Mouse (Mus musculus): ENCODE measurements around the gene Casq1.
"Not testable (repeated sequence)": the region's sequence is repeated elsewhere in the genome, so short reads cannot be mapped to it uniquely, and the experiment has no call there.

The Casq1 gene

DNA sequence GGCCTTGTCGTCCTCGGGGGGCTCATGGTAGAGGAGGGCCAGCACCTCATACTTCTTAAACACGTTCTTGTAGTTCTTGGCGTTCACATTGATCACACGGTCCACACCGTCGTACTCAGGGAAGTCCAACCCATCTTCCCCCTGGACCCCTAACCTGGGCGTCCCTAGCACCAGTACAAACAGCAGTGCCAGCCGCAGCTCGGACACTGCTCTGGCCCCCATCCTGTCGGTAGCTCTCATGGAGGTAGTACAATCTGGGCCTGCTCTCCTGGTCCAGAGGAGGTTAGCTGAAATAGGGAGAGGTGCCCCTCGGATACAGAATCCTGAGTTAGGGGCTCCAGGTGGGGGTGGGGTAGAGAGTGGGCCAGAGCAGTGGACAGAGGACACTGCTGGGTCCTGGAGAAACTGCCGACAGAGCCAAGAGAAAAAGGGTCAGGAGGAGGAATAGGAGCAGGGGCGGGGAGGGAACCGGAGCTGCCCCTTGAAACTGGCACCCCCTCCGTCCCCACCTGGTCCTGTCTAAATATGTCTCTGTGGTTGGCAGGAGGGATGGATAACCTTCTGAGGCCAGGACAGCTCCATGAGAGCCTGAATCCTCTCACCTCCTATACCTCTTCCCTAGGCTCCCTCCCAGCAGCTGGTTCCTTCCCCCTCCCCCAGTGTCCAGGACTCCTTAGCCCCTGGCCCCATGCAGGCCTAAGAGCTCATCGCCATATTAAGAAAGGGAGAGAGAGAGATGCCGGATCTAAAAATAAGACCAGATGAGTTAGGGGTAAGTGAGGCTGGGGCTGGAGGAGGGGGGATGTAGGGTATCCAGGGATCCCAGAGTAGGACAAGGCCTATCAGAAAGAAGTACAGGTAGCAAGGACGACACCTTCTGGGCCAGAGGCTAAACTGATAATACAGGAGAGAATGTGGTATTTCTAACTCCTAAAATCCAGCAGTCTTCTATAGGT, at the start of gene Casq1:
Gene Casq1, minus strand, starts transcription at position 418 of the 956 bp plus-strand sequence.
- no peak for DNase-seq (ENCODE audit: low spot score in 2 of 2)

DNA sequence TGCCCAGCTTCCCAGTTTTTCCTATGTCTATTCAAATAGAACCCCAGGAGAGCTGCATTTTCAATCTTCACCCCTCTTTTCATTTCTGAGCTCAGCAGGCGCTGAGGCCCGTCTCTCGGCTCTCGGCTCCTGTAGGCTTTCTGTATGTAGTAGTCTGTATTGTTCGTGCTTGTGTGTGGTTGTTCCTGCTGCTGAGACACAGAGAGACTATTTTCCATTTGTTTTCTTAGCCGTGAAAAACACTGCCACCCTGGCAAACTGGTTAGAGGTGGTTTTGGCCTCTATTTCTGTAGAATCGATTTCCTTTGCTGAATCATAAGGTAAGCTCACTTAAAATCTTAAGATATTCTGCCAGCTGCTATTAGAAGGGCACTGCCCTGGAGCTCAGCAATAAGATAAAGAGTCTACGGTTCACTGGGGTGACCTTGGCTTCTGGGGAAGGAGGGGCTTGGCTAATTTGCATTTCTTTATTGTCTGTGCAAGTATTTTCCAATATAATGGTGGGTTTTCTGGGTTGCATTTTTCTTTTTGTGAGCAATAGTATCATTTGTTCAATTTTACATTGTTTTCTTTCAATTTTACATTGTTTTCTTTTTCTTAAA, 41.9 kb upstream of the Casq1 start, which contains the start of gene Igsf8:
Gene Igsf8, plus strand, starts transcription at position 165 of the 602 bp plus-strand sequence.
- DNase-seq (ENCODE audit: low spot score in 2 of 2), result no peak

GRCm38 (mm10) chr1:172258314-172258713, 38.6 kb upstream of the Casq1 start, which contains the start of gene Atp1a4:
Gene Atp1a4, minus strand, starts transcription at chr1:172258414.
- DNase-seq (ENCODE audit: low spot score in 2 of 2), result no peak

DNA sequence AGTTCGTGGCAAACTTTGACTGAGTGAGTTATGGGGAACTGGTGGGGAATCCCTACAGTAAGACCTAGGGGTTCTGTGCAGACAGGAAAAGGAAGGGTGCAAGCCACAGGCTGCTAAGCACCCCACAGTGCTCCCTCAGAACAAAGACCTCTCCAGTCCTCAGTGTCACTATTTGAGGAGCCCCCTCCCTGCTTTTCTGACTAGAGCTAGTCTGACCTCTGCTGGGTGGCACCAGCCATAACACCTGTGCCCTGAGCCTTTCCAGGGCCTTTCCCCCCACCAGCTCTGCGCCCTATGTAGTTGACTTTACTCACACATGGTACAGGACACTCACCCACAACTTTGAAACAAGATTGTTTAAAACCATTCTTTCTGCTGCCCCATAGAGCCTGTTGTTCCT, 28.0 kb upstream of the Casq1 start:
- DNase-seq (ENCODE audit: low spot score in 2 of 2), result no peak

DNA sequence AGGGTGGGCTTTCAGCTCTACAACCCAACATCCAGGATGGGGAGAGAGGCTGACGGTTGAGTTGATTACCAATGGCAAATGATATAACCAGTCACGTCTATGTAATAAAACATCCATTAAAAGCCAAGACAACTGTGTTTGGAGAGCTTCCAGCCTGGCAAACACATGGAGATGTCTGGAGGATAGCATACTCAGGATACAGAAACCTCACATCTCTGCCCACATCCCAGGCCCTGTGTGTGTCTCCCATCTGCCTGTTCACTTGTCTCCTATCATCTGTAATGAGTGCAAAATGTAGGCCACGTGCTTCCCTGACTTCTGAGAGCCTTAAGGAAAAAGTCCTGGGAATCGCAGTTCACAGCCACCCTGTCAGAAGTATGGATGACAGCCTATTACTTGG, 27.5 kb upstream of the Casq1 start:
- no peak for DNase-seq (ENCODE audit: low spot score in 2 of 2)

GRCm38 (mm10) chr1:172244645-172245044, 25.0 kb upstream of the Casq1 start:
- not testable (repeated sequence) for DNase-seq (ENCODE audit: low spot score in 2 of 2)

DNA sequence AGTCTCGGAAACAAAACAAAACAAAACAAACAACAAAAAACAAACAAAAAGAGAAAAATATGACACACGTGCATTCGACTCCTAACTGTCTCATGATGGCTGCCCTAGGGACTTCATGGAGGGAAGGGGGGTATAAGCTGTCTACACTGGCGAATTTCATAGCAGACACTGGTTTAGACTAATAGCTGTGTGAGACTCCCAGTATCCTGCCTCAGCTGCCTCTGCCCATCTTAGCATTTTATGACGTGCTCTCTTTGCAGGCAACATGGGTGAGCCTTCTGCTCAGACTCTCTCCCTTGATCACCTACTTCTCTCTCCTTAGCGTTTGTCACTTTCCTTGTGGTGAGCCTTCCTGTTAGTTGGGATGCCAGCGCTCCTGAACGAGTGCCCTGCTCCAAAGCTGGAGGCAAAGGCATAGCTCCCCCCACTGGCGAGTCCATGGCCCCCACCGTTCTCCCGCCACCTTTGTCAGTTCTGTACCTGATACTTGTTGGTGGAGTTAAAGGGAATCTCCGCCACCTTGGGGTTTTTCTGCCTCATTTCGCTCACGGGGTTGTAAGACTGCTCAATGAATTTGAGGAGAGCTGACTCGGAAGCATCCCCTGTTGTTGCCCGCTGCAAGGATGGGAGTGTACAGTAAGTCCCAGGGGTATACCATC, 24.0 kb upstream of the Casq1 start:
- no peak for DNase-seq (ENCODE audit: low spot score in 2 of 2)

DNA sequence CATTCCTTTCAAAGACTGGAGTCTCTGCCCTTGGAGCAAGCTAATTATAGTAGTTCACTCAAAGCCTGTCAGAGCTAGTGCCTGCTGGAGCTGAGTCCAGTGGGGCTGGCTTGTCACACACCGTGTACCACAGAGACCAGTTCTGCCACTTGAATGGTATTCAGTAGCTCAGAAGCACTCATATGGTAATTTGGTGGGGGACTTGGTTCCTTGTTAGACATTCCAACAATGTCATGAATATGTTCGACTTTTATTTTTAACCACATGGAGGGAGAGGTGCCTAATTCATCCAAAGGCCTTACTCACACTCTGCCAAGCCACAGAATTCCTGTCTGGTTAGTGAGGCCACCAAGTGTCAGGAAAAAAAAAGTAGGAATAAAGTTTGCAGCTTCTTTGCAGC, 22.7 kb upstream of the Casq1 start:
- no peak for DNase-seq (ENCODE audit: low spot score in 2 of 2)

GRCm38 (mm10) chr1:172240945-172241708, 21.5 kb upstream of the Casq1 start:
- DNase-seq (ENCODE audit: low spot score in 2 of 2), result no peak

GRCm38 (mm10) chr1:172229215-172229614, 9.5 kb upstream of the Casq1 start:
- DNase-seq (ENCODE audit: low spot score in 2 of 2), result no peak

DNA sequence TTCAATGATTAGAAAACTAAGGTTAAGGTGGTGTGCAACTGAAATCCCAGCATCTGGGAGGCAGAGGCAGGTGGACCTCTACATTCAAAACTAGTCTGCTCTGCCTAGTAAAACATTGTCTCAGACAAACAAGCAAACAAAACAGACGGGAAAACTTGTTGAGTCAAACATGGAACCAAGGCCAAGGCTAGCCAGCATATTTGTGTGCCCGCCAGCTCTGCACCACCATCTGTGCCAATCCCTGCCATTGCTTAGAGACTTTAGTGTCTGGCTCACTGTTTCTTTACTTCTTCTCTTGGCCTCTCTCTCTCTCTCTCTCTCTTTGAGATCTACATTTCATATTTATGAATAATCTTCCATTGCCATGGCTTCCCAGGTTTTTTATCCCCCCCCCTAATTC, 8.5 kb upstream of the Casq1 start:
- DNase-seq (ENCODE audit: low spot score in 2 of 2), result no peak

- DNase-seq (ENCODE audit: low spot score in 2 of 2), result no peak
Measured at GRCm38 (mm10) chr1:172221297-172222063, 1.8 kb upstream of the Casq1 start.

GRCm38 (mm10) chr1:172220414-172220813, 746 bp upstream of the Casq1 start:
- no peak for DNase-seq (ENCODE audit: low spot score in 2 of 2)

GRCm38 (mm10) chr1:172218164-172218910, 1.3 kb downstream of the Casq1 start:
- DNase-seq (ENCODE audit: low spot score in 2 of 2), result no peak

DNA sequence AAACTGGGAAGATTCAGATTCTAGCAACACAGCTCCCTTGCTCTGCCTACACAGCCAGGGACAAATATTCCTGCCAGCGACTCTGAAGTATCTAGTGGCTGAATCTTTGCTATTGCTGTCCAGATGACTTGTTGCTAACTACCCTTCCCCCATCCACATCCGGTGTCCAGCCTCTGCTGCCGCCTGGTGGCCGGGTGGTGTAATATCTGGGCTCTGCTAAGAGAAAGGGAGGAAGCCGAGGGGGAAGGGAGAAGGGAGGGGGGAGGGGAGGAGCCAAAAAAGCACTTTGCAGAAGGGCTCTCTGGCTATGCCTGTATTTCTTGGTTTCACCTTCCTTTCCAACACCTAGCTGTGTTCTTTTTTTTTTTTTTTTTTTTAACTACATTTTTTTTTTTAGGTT, 2.5 kb downstream of the Casq1 start:
- peak; percentile 88 to 96 for DNase-seq (ENCODE audit: low spot score in 2 of 2)

DNA sequence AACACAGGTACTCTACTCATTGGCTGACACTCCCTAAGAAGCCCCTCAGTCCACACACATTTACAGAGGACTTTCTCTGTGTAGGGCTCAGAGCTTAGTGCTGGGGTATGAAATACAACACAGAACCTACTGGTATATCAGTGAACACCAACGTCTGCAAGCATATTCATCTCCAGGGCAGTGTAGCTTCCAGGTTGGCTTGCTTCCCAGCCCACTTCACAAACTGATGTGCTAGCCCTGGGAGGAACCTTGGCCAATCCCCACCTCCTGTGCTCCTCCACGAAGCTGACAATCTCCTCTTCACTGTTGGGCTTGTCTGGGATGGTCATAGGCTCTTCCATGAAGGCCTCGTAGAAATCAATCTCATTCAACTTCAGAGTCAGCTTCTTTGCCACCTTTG, 4.9 kb downstream of the Casq1 start:
- DNase-seq (ENCODE audit: low spot score in 2 of 2), result no peak

GRCm38 (mm10) chr1:172213771-172214170, 5.9 kb downstream of the Casq1 start:
- no peak for DNase-seq (ENCODE audit: low spot score in 2 of 2)

DNA sequence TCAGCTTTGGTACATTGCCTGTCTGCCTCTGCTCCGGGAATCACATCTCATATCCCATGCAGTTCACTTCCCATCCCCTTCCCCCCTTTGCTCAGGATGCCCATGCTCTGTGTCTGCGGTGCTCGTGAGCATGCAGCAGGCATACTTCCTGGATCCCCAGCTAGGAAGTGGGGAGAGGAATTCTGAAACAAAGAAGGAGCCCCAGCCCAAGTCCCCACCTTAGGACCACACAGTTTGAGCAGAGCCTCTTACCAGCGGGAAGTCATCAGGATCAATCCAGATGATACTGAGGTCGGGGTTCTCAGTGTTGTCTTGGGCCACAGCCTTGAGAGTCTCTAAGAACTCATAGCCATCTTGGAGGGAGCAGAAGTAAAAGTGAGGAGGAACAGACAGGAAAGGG, 6.9 kb downstream of the Casq1 start:
- no peak for DNase-seq (ENCODE audit: low spot score in 2 of 2)

DNA sequence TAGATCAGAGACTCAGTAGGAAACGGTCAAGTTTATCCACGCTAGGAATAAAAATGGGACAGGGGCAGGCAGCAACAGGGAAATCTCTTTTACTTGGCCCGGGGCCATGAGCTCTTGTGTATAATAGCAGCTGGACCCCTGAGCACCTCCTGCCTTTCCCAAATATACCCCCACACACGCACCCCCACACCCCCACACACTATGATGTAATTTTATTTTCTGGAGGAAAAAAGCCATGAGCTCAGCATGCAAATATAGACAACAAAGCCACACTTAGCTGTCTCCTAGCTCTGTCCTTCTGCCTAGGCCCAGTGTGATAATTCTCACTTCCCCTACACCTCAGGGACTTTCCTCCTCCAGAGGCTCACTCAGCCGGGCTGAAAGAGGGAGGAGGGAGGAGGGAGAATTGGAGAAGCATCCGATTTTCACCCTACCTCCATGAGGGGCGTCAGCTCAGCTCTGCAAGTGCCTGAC, 12.5 kb downstream of the Casq1 start:
- no peak for DNase-seq (ENCODE audit: low spot score in 2 of 2)
